Mouse (Mus musculus) limb, embryonic 15.5 days (tissue): ENCODE data around the gene Lztr1. TPM values are rescaled to one million over a fixed set of nuclear protein-coding genes. Genes with fewer than 3 reads are reported as not detected.

ENCODE experiments used
- ATAC-seq: fragments of 200-750 bp; cut with Nextera tagmentation; 2 replicates; pipeline ENCODE4 v1.8.0; 2017; ENCODE audit warnings: low read depth, moderate TSS enrichment; ENCODE audit not compliant: insufficient number of reproducible peaks, low FRiP score, low TSS enrichment
- H3K27ac ChIP-seq: fragments of 300-500 bp; sonication (generic); 2 replicates; pipeline ENCODE4 v1.5.1; 2015; ENCODE audit warnings: moderate library complexity, mild to moderate bottlenecking, inconsistent platforms
- H3K27me3 ChIP-seq: fragments of 300-500 bp; sonication (generic); 2 replicates; pipeline ENCODE4 v1.6.1; 2015; ENCODE audit warnings: inconsistent platforms
- H3K36me3 ChIP-seq: fragments of 300-500 bp; sonication (generic); 2 replicates; pipeline ENCODE4 v1.6.1; 2015; ENCODE audit warnings: inconsistent platforms
- H3K4me1 ChIP-seq: fragments of 300-500 bp; sonication (generic); 2 replicates; pipeline ENCODE4 v1.6.1; 2015; ENCODE audit warnings: inconsistent platforms
- H3K4me2 ChIP-seq: fragments of 300-500 bp; sonication (generic); 2 replicates; pipeline ENCODE4 v1.6.1; 2015; ENCODE audit warnings: mild to moderate bottlenecking, inconsistent platforms
- H3K4me3 ChIP-seq: fragments of 300-500 bp; sonication (generic); 2 replicates; pipeline ENCODE4 v1.5.1; 2015; ENCODE audit warnings: mild to moderate bottlenecking, inconsistent platforms
- H3K9ac ChIP-seq: fragments of 300-500 bp; sonication (generic); 2 replicates; pipeline ENCODE4 v1.6.1; 2015; ENCODE audit warnings: inconsistent platforms
- H3K9me3 ChIP-seq: fragments of 300-500 bp; sonication (generic); 2 replicates; pipeline ENCODE4 v1.6.1; 2016; ENCODE audit warnings: inconsistent platforms
- WGBS: fragments of 180-500 bp; shearing (Covaris S2); methylation state at CpG from one replicate; pipeline ENCODE4 v1.1.7; 2015; 5-methylcytosine and 5-hydroxymethylcytosine counted together
- polyA plus RNA-seq: library from polyadenylated mRNA; unstranded; fragments of >200 nt; fragmentation: Nextera tagmentation; extraction: Ambion mirVana; gene quantifications from 2 replicates; pipeline ENCODE4 v1.2.1, GENCODE M21; 2015

Gene Lztr1
- polyA plus RNA-seq, 1 experiment from 2014 or later, result 97.8 TPM

DNA sequence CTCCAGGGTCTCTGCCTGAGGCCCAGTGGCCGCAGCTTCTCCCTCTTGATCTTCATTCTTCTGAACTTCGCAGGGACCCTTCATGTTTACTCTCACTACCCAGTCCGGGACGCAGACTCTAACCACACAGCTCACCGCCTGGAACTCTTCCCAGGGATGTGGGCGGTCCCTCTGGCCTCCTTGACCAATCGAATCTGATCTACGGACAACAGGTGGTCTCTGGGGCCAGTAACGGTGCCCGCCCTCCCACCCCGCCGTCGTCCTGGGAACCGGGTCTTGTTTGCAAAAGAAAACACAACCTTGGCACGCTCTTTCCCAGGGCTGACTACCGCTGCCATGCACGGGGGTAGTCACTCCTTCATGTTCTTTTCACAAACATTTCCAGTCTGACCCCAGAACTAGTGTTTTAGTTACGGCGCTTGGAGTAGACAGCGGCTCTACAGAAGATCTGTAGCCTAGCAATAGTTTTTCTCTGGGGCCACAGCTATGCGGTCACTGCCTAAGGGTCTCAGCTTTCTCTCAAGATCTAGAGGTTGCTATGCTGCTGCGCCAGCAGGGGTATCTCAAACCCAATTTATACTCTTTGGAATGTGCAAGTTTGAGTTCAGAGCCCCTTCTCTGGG, 52.8 kb downstream of the Lztr1 start, which contains the start of gene Lrrc74b:
Gene Lrrc74b (minus strand): TSS at position 120 of the 623 bp plus-strand sequence.
- peak; percentile 69 for ATAC-seq
- Histone ChIP-seq H3K36me3 (no peaks in the 10 kb centered on the region), H3K9me3 (no peaks in the 10 kb centered on the region), H3K4me3 (peak within 1 kb of the TSS; percentile 19), H3K27me3 (peaks cover 17% of the 10 kb centered on the region; the same call in 1 of the 2 replicates), H3K9ac (peak within 1 kb of the TSS; percentile 37), H3K4me1 (peaks cover 31% of the 10 kb centered on the region), H3K4me2 (peak within 1 kb of the TSS; percentile 49), H3K27ac (peak within 1 kb of the TSS; percentile 70; the same call in 1 of the 2 replicates)
- WGBS, result 3% methylated on average over 22 of the region's 22 CpGs

DNA sequence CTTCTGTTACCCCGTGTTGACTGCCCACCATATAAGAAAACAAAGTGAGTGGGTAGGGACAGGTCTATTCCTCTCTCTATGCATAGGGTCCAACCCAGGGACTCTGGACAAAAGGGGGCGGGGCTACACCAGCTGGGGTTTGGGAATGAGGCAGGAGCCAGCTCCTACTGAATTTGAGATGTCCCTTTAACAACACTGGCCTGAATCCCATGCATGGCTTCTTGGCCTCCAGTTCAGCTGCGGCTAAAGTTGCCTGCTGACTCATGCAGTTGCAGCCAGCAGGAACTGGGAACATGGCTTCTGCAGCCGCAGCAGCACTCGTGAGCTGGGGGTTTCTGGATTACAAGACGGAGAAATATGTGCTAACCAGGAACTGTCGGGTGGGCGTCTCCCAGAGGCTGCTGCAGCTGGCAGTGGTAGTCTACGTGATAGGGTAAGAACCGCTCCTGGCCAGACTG, 53.3 kb downstream of the Lztr1 start, which contains the start of gene P2rx6:
Gene P2rx6 (plus strand): TSS at position 135 of the 458 bp plus-strand sequence.
- Histone ChIP-seq H3K36me3 (no peaks in the 10 kb centered on the region), H3K27ac (peak within 1 kb of the TSS; percentile 70; the same call in 1 of the 2 replicates), H3K27me3 (peaks cover 17% of the 10 kb centered on the region; the same call in 1 of the 2 replicates), H3K4me1 (peaks cover 31% of the 10 kb centered on the region), H3K4me3 (peak within 1 kb of the TSS; percentile 19), H3K9me3 (no peaks in the 10 kb centered on the region), H3K4me2 (peak within 1 kb of the TSS; percentile 49), H3K9ac (peak within 1 kb of the TSS; percentile 37)
- 2% methylated on average over 10 of the region's 10 CpGs for WGBS
- peak; percentile 60 for ATAC-seq

DNA sequence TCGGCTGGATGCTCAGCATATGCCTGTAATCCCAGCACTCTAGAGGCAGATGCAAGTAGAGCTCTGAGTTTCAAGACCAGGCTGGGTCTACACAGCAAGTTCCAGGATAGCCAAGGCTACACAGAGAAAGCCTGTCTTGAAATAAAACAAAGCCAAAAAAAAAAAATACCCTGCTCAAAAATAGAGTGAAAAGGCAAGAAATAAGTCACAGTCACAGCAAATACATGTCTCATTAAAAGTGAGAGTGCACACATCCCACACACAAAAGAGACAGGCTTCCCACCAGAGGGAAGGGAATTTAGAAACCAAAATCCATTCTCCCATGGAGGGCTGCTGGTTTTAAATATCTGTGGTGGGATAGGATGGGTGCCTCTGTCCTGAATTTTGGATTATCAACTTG, 55.1 kb downstream of the Lztr1 start:
- no peak overlapping the region for H3K9ac ChIP-seq
- ATAC-seq, result no peak
- H3K4me1 ChIP-seq, result peaks cover 26% of the 10 kb centered on the region
- H3K4me3 ChIP-seq, result no peak overlapping the region
- H3K9me3 ChIP-seq, result no peaks in the 10 kb centered on the region
- H3K4me2 ChIP-seq, result no peak overlapping the region
- 7% methylated on average over 1 of the region's 1 CpGs for WGBS
- H3K36me3 ChIP-seq, result no peaks in the 10 kb centered on the region
- H3K27ac ChIP-seq, result no peak overlapping the region
- H3K27me3 ChIP-seq, result peaks cover 21% of the 10 kb centered on the region

DNA sequence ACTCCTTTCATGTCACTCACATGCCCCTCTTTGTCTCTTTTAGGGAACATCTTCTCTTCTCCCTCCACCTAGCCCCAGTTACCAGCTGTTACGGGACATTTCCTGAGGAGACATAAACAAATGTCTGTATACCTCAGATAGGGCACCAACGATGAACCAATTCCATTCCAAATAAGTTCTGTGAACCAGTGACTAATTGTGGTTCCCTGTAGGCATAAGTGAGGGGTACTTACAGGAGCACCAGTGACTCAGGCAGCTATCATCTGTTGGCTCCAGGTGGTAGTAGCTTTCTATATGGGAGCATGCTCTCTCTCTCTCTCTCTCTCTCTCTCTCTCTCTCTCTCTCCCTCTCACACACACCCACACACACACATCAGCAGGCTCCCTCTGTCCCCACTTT, 55.7 kb downstream of the Lztr1 start:
- no peak for ATAC-seq
- Histone ChIP-seq H3K9ac (no peak overlapping the region), H3K27ac (no peak overlapping the region), H3K4me3 (no peak overlapping the region), H3K27me3 (peaks cover 21% of the 10 kb centered on the region), H3K36me3 (no peaks in the 10 kb centered on the region), H3K4me2 (no peak overlapping the region), H3K9me3 (no peaks in the 10 kb centered on the region), H3K4me1 (peaks cover 19% of the 10 kb centered on the region)
- 70% methylated on average over 2 of the region's 2 CpGs for WGBS

DNA sequence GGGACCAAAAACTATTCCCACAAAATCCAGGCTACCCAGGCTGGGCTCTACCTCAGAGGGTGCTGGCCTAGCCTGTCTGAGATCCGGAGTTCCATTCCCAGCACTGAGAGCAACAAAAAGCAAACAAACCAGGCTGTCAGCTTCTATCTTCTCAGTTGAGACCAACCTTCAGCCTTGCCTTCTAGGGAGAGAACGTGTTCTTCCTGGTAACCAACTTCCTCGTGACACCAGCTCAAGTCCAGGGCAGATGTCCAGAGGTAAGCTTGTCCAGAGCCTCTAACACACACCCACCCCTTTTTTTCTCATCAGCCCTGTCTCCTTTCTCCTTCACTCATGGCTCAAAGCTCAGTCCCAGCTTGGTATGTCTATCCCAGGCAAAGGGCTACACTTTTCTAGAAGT, 56.3 kb downstream of the Lztr1 start:
- H3K4me3 ChIP-seq, result no peak overlapping the region
- peaks cover 18% of the 10 kb centered on the region for H3K4me1 ChIP-seq
- no peak overlapping the region for H3K27ac ChIP-seq
- no peak overlapping the region for H3K4me2 ChIP-seq
- H3K9ac ChIP-seq, result no peak overlapping the region
- 55% methylated on average over 3 of the region's 3 CpGs for WGBS
- no peak for ATAC-seq
- no peaks in the 10 kb centered on the region for H3K9me3 ChIP-seq
- H3K36me3 ChIP-seq, result no peaks in the 10 kb centered on the region
- H3K27me3 ChIP-seq, result peaks cover 21% of the 10 kb centered on the region

DNA sequence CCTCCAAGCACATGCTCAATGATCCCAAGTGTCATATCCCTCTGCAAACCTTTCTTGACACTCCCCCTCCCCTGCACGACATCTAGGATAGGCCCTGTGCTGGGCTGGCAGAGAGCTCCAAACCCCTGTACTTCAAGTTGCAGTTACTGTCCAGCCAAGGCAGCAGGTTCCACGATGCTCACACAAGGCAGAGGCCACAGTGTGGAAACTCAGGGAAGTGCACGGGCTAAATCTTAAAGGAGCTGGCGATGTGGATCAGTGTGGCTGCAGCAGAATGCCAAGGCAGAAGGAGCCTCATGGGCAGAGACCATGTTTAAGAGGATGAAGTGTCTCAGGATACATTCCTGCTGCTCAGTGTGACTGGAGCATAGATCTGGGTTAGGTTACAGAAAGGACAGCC, 57.7 kb downstream of the Lztr1 start:
- ATAC-seq, result no peak
- Histone ChIP-seq H3K4me3 (no peak overlapping the region), H3K9ac (no peak overlapping the region), H3K27ac (no peak overlapping the region), H3K4me2 (no peak overlapping the region), H3K36me3 (no peaks in the 10 kb centered on the region), H3K9me3 (no peaks in the 10 kb centered on the region), H3K27me3 (peaks cover 17% of the 10 kb centered on the region), H3K4me1 (peaks cover 13% of the 10 kb centered on the region)
- WGBS, result 23% methylated on average over 4 of the region's 4 CpGs

Other genes with a start within 250 kb of the Lztr1 start
- gene Tmem191c, start 232.6 kb upstream of the Lztr1 start, polyA plus RNA-seq, result 10.1 and 10.2 TPM in 2 replicates
- gene Serpind1, start 177.3 kb upstream of the Lztr1 start, polyA plus RNA-seq, result 0.68 and 1.1 TPM in 2 replicates
- gene Snap29, start 102.7 kb upstream of the Lztr1 start, polyA plus RNA-seq, result 18.1 and 20.5 TPM in 2 replicates
- gene Pi4ka, start 102.4 kb upstream of the Lztr1 start, polyA plus RNA-seq, result 26.0 and 30.7 TPM in 2 replicates
- 69.5 and 72.8 TPM in 2 replicates for gene Crkl, start 56.7 kb upstream of the Lztr1 start, polyA plus RNA-seq
- 0.36 and 2.7 TPM in 2 replicates for gene Aifm3, start 19.1 kb upstream of the Lztr1 start, polyA plus RNA-seq
- 63.2 and 72.4 TPM in 2 replicates for gene Thap7, start 22.4 kb downstream of the Lztr1 start, polyA plus RNA-seq
- 0.25 TPM in 1 of 2 replicates, not detected in the other for gene Lrrc74b, start 52.6 kb downstream of the Lztr1 start, polyA plus RNA-seq
- 0.99 and 1.8 TPM in 2 replicates for gene P2rx6, start 53.2 kb downstream of the Lztr1 start, polyA plus RNA-seq
- 9.9 and 11.2 TPM in 2 replicates for gene Slc7a4, start 74.5 kb downstream of the Lztr1 start, polyA plus RNA-seq
- gene Smpd4, start 110.7 kb downstream of the Lztr1 start, polyA plus RNA-seq, result 26.0 and 26.8 TPM in 2 replicates
- gene Ccdc74a, start 137.8 kb downstream of the Lztr1 start, polyA plus RNA-seq, result 6.1 and 7.6 TPM in 2 replicates
- gene Med15, start 224.2 kb downstream of the Lztr1 start, polyA plus RNA-seq, result 40.6 and 42.8 TPM in 2 replicates